Mouse (Mus musculus): ENCODE data around the gene Acadm. TPM values are rescaled to one million over a fixed set of nuclear protein-coding genes. Genes with fewer than 3 reads are reported as not detected.

Acadm gene
- polyA plus RNA-seq, 1 experiment from 2014 or later, result 44.4 TPM

GRCm38 (mm10) chr3:153960884-153961283 lies 16.5 kb upstream of the Acadm start:
- H3K9me3 ChIP-seq (replicated peaks), result peaks cover 4% of the 10 kb centered on the region; the same call in 1 of the 2 replicates
- H3K4me1 ChIP-seq, result no peaks in the 10 kb centered on the region
- H3K27ac ChIP-seq (replicated peaks), result no peak overlapping the region
- no peak overlapping the region for H3K4me3 ChIP-seq
- no peak for DNase-seq (ENCODE audit: low spot score)
- no peaks in the 10 kb centered on the region for H3K27me3 ChIP-seq (ENCODE audit: low read depth, poor library complexity, severe bottlenecking)
- WGBS, result 82% methylated on average over 2 of the region's 2 CpGs
- no peaks in the 10 kb centered on the region for H3K36me3 ChIP-seq

DNA sequence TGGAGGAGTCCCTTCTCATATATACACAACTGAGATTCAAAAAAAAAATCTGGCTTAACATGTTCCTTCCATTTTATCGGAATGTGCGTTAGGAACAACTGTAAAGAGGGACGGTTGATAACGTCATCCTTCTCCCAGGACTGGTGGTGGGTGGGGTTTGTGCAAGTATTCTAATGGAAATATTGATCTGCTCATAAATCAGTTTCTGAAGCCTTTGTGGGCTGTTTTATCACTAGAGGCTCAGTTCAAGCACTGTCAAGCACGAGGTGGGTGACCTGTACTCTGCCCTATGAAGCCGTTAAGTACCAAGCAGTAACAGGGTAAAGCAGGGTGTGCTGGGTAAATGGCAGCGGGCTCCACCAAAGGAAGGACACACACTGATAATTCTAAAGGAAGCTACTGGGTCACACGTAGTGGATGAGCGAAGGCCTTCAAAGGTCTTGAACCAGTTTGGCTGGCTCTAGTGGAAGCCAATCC lies 15.3 kb upstream of the Acadm start:
- Histone ChIP-seq H3K4me3 (no peak overlapping the region), H3K9me3 (replicated peaks) (peaks cover 4% of the 10 kb centered on the region; the same call in 1 of the 2 replicates), H3K4me1 (no peaks in the 10 kb centered on the region), H3K36me3 (no peaks in the 10 kb centered on the region), H3K27ac (replicated peaks) (no peak overlapping the region), H3K27me3 (ENCODE audit: low read depth, poor library complexity, severe bottlenecking) (no peaks in the 10 kb centered on the region)
- WGBS, result 84% methylated on average over 9 of the region's 9 CpGs
- DNase-seq (ENCODE audit: low spot score), result no peak

- H3K36me3 ChIP-seq, result no peaks in the 10 kb centered on the region
- no peak overlapping the region for H3K27ac ChIP-seq (replicated peaks)
- H3K4me3 ChIP-seq, result no peak overlapping the region
- H3K27me3 ChIP-seq (ENCODE audit: low read depth, poor library complexity, severe bottlenecking), result no peaks in the 10 kb centered on the region
- peaks cover under 1% of the 10 kb centered on the region; the same call in 1 of the 2 replicates for H3K9me3 ChIP-seq (replicated peaks)
- no peak for DNase-seq (ENCODE audit: low spot score)
- H3K4me1 ChIP-seq, result no peaks in the 10 kb centered on the region
- WGBS, result 91% methylated on average over 1 of the region's 1 CpGs
Observed at GRCm38 (mm10) chr3:153959035-153959730, 14.8 kb upstream of the Acadm start.

- 94% methylated on average over 5 of the region's 5 CpGs for WGBS
- Histone ChIP-seq H3K9me3 (replicated peaks) (no peaks in the 10 kb centered on the region), H3K27ac (replicated peaks) (no peak overlapping the region), H3K4me3 (no peak overlapping the region), H3K4me1 (no peaks in the 10 kb centered on the region), H3K36me3 (no peaks in the 10 kb centered on the region), H3K27me3 (ENCODE audit: low read depth, poor library complexity, severe bottlenecking) (no peaks in the 10 kb centered on the region)
- no peak for DNase-seq (ENCODE audit: low spot score)
Observed at GRCm38 (mm10) chr3:153957916-153958315, 13.5 kb upstream of the Acadm start.

GRCm38 (mm10) chr3:153948176-153948575 lies 3.7 kb upstream of the Acadm start:
- DNase-seq (ENCODE audit: low spot score), result no peak
- no peak overlapping the region for H3K4me3 ChIP-seq
- no peak overlapping the region for H3K27ac ChIP-seq (replicated peaks)
- 76% methylated on average over 2 of the region's 2 CpGs for WGBS
- peaks cover 15% of the 10 kb centered on the region for H3K4me1 ChIP-seq
- no peaks in the 10 kb centered on the region; the same call in 1 of the 2 replicates for H3K9me3 ChIP-seq (replicated peaks)
- no peaks in the 10 kb centered on the region for H3K27me3 ChIP-seq (ENCODE audit: low read depth, poor library complexity, severe bottlenecking)
- H3K36me3 ChIP-seq, result no peaks in the 10 kb centered on the region

DNA sequence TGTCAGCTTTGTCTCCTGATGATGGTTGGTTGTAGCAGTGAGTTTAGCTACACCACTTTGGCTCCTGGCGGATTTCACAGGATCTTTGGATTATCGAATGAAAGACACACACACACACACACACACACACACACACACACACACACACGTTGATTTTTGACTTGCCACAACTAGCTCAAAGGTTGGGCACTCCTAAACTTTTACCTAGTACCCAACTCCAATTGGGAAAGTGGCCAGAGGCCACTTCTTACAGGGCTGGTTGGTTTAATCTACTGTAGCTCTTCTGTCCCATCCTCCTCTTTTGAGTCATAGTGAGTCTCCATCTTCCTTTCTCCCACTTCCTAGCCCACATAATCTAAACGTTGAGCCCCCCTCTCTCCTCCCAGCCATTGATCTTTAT lies 2.8 kb upstream of the Acadm start:
- Histone ChIP-seq H3K4me3 (no peak overlapping the region), H3K4me1 (peaks cover 23% of the 10 kb centered on the region)
- WGBS, result 74% methylated on average over 4 of the region's 4 CpGs

GRCm38 (mm10) chr3:153943901-153944334 lies 514 bp downstream of the Acadm start:
- Histone ChIP-seq H3K9me3 (replicated peaks) (no peaks in the 10 kb centered on the region), H3K27me3 (ENCODE audit: low read depth, poor library complexity, severe bottlenecking) (no peaks in the 10 kb centered on the region), H3K4me3 (peak overlapping the region; percentile 87), H3K36me3 (peaks cover 18% of the 10 kb centered on the region), H3K4me1 (peaks cover 23% of the 10 kb centered on the region), H3K27ac (replicated peaks) (peak overlapping the region; percentile 94)
- DNase-seq (ENCODE audit: low spot score), result no peak
- WGBS, result 1% methylated on average over 19 of the region's 19 CpGs

More for the DNA sequence above, 2.8 kb upstream of the Acadm start:
- Histone ChIP-seq H3K27ac (replicated peaks) (no peak overlapping the region), H3K9me3 (replicated peaks) (no peaks in the 10 kb centered on the region; the same call in 1 of the 2 replicates), H3K27me3 (ENCODE audit: low read depth, poor library complexity, severe bottlenecking) (no peaks in the 10 kb centered on the region), H3K36me3 (no peaks in the 10 kb centered on the region)
- no peak for DNase-seq (ENCODE audit: low spot score)

- DNase-seq (ENCODE audit: low spot score), result no peak
- H3K9me3 ChIP-seq (replicated peaks), result no peaks in the 10 kb centered on the region
- WGBS, result 68% methylated on average over 12 of the region's 12 CpGs
- H3K36me3 ChIP-seq, result peaks cover 26% of the 10 kb centered on the region
- no peaks in the 10 kb centered on the region for H3K27me3 ChIP-seq (ENCODE audit: low read depth, poor library complexity, severe bottlenecking)
- peak overlapping the region; percentile 87 for H3K4me3 ChIP-seq
- H3K27ac ChIP-seq (replicated peaks), result peak overlapping the region; percentile 94; the same call in 1 of the 2 replicates
- peaks cover 23% of the 10 kb centered on the region for H3K4me1 ChIP-seq
Observed at GRCm38 (mm10) chr3:153943003-153943640, 1.3 kb downstream of the Acadm start.

- peaks cover 41% of the 10 kb centered on the region for H3K36me3 ChIP-seq
- H3K4me3 ChIP-seq, result no peak overlapping the region
- H3K4me1 ChIP-seq, result peaks cover 23% of the 10 kb centered on the region
- no peak for DNase-seq (ENCODE audit: low spot score)
- no peaks in the 10 kb centered on the region for H3K9me3 ChIP-seq (replicated peaks)
- no peaks in the 10 kb centered on the region for H3K27me3 ChIP-seq (ENCODE audit: low read depth, poor library complexity, severe bottlenecking)
- WGBS, result 96% methylated on average over 13 of the region's 13 CpGs
- no peak overlapping the region for H3K27ac ChIP-seq (replicated peaks)
Observed at GRCm38 (mm10) chr3:153941613-153942012, 2.8 kb downstream of the Acadm start.

DNA sequence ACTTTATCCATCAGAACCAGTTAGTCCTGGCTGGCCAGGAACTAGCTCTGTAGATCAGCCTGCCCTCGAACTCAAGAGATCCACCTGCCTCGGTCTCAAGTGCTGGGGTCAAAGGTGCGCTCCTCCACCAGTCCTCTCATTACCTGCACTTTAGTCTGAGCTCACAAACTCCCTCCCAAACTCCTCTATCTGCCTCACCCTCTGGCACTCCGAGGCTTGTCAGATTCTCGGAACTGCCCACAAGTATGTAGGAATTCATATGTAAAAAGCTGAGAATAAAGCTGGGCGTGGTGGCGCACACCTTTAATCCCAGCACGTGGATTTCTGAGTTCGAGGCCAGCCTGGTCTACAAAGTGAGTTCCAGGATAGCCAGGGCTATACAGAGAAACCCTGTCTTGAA lies 3.9 kb downstream of the Acadm start:
- H3K4me3 ChIP-seq, result no peak overlapping the region
- no peak overlapping the region for H3K27ac ChIP-seq (replicated peaks)
- no peaks in the 10 kb centered on the region for H3K9me3 ChIP-seq (replicated peaks)
- H3K4me1 ChIP-seq, result peaks cover 23% of the 10 kb centered on the region
- 92% methylated on average over 9 of the region's 9 CpGs for WGBS
- no peak for DNase-seq (ENCODE audit: low spot score)
- peaks cover 50% of the 10 kb centered on the region for H3K36me3 ChIP-seq
- no peaks in the 10 kb centered on the region for H3K27me3 ChIP-seq (ENCODE audit: low read depth, poor library complexity, severe bottlenecking)

GRCm38 (mm10) chr3:153940021-153940420 lies 4.4 kb downstream of the Acadm start:
- H3K27ac ChIP-seq (replicated peaks), result no peak overlapping the region
- no peaks in the 10 kb centered on the region for H3K27me3 ChIP-seq (ENCODE audit: low read depth, poor library complexity, severe bottlenecking)
- WGBS, result 83% methylated on average over 8 of the region's 8 CpGs
- no peak overlapping the region for H3K4me3 ChIP-seq
- DNase-seq (ENCODE audit: low spot score), result no peak
- H3K36me3 ChIP-seq, result peaks cover 55% of the 10 kb centered on the region
- no peaks in the 10 kb centered on the region for H3K9me3 ChIP-seq (replicated peaks)
- H3K4me1 ChIP-seq, result peaks cover 20% of the 10 kb centered on the region

DNA sequence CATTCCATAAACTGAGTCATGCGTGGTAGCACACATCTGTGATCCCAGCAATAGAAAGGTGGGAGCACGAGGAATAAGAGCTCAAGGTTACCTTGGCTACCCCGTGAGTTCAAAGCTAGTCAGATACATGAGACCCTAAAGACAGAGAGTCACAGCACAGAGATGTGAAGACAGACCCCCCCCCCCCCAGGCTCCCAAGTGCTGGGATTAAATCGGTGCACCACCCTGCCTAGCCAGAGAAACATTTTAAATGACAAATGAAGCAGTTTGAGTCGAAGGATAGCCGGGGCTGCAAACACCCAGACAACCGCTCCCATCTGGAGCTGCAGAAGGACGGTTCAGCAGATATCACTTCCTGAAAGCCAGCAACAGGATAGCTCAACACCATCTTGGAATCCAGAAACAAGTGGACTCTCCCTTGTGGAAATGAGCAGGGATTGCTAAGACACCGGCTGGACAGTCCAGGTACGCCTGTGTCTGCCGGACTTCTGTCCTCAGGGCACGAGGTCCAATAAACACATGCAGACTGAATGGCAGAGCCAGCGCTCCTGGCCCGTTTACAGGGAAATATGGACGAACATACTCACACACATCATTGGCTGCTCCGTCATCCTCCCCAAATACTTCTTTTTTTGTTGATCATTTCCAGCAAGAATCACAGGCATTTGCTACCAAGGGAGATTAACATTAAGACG lies 7.2 kb downstream of the Acadm start:
- no peaks in the 10 kb centered on the region for H3K27me3 ChIP-seq (ENCODE audit: low read depth, poor library complexity, severe bottlenecking)
- no peak overlapping the region for H3K27ac ChIP-seq (replicated peaks)
- peaks cover 81% of the 10 kb centered on the region for H3K36me3 ChIP-seq
- H3K4me3 ChIP-seq, result no peak overlapping the region
- WGBS, result 96% methylated on average over 17 of the region's 17 CpGs
- no peak for DNase-seq (ENCODE audit: low spot score)
- no peaks in the 10 kb centered on the region for H3K9me3 ChIP-seq (replicated peaks)
- H3K4me1 ChIP-seq, result no peaks in the 10 kb centered on the region
